Mouse (Mus musculus) limb, embryonic 14.5 days (tissue): ENCODE measurements around the gene Abcc3. TPM values are rescaled to one million over a fixed set of nuclear protein-coding genes. Genes with fewer than 3 reads are reported as not detected.

Experiments
- ATAC-seq: fragments of 200-750 bp; cut with Nextera tagmentation; 2 replicates; pipeline ENCODE4 v1.8.0; 2017; ENCODE audit warnings: low read depth, moderate number of reproducible peaks, moderate TSS enrichment; ENCODE audit not compliant: low FRiP score
- DNase-seq: peaks from one replicate; pipeline ENCODE4 v3.0.0-alpha.2; 2015; ENCODE audit warnings: low spot score
- H3K27ac ChIP-seq: fragments of 300-500 bp; sonication (generic); replicated peaks from 2 replicates; pipeline ENCODE4 v1.5.1; 2014; ENCODE audit warnings: low read depth, mild to moderate bottlenecking, low read length, moderate library complexity, mixed read lengths
- H3K27me3 ChIP-seq: fragments of 300-500 bp; sonication (generic); 2 replicates; pipeline ENCODE4 v1.6.1; 2014; ENCODE audit warnings: low read length, mixed read lengths; ENCODE audit not compliant: control insufficient read depth, insufficient read depth
- H3K36me3 ChIP-seq: fragments of 300-500 bp; sonication (generic); 2 replicates; pipeline ENCODE4 v1.6.1; 2014; ENCODE audit warnings: mild to moderate bottlenecking, low read length, moderate library complexity, mixed read lengths; ENCODE audit not compliant: control insufficient read depth, insufficient read depth
- H3K4me1 ChIP-seq: fragments of 300-500 bp; sonication (generic); 2 replicates; pipeline ENCODE4 v1.6.1; 2014; ENCODE audit warnings: antibody characterized with exemption, low read length, mixed read lengths; ENCODE audit not compliant: control insufficient read depth, insufficient read depth
- H3K4me2 ChIP-seq: fragments of 300-500 bp; sonication (generic); replicated peaks from 2 replicates; pipeline ENCODE4 v1.6.1; 2014; ENCODE audit warnings: low read depth, mild to moderate bottlenecking, low read length, moderate library complexity; ENCODE audit not compliant: severe bottlenecking
- H3K4me3 ChIP-seq: fragments of 300-500 bp; sonication (generic); replicated peaks from 2 replicates; pipeline ENCODE4 v1.5.1; 2014; ENCODE audit warnings: low read length
- H3K9ac ChIP-seq: fragments of 300-500 bp; sonication (generic); 2 replicates; pipeline ENCODE4 v1.6.1; 2014; ENCODE audit warnings: mild to moderate bottlenecking, low read depth, low read length, moderate library complexity; ENCODE audit not compliant: severe bottlenecking
- H3K9me3 ChIP-seq: fragments of 300-500 bp; sonication (generic); 2 replicates; pipeline ENCODE4 v1.6.1; 2016; ENCODE audit warnings: low read length; ENCODE audit not compliant: control insufficient read depth
- POLR2A ChIP-seq: fragments of 200-500 bp; IDR thresholded peaks from 2 replicates; pipeline ENCODE4 v1.8.0; 2012; ENCODE audit warnings: inconsistent platforms, mild to moderate bottlenecking, moderate library complexity, borderline replicate concordance; ENCODE audit not compliant: insufficient read depth, insufficient read length; ENCODE audit errors: extremely low read depth
- WGBS: fragments of 180-500 bp; shearing (Covaris S2); extraction: QIAGEN DNeasy Blood & Tissue Kit; methylation state at CpG from one replicate; pipeline ENCODE4 v1.1.7; 2014; 5-methylcytosine and 5-hydroxymethylcytosine counted together
- polyA plus RNA-seq, 2 experiments: library from polyadenylated mRNA; depleted of rRNA in 1 of 2; stranded (reverse) in 1 of 2; unstranded in 1 of 2; fragments of >200 nt; fragmentation: Nextera tagmentation in 1 of 2; extraction: Ambion mirVana in 1 of 2; gene quantifications; 2 replicates each; pipeline versions ENCODE4 v1.2.1 to v1.2.3; 2012 to 2014

The Abcc3 gene
- polyA plus RNA-seq, 2 experiments = 1.0 to 1.3 TPM

- Histone ChIP-seq H3K27ac (no peak overlapping the region), H3K4me1 (peaks cover 7% of the 10 kb centered on the region; the same call in 1 of the 2 replicates), H3K4me2 (no peak overlapping the region), H3K4me3 (no peak overlapping the region), H3K27me3 (no peaks in the 10 kb centered on the region), H3K9ac (no peak overlapping the region), H3K36me3 (peaks cover 90% of the 10 kb centered on the region), H3K9me3 (no peaks in the 10 kb centered on the region)
- no peak for TF ChIP-seq POLR2A
- WGBS = 71% methylated on average over 6 of the region's 6 CpGs
- DNase-seq = no peak
- ATAC-seq = no peak
Observed at GRCm38 (mm10) chr11:94420991-94421390, 28.2 kb upstream of the Abcc3 start.

GRCm38 (mm10) chr11:94420325-94420724 lies 27.5 kb upstream of the Abcc3 start:
- Histone ChIP-seq H3K4me2 (no peak overlapping the region), H3K36me3 (peaks cover 90% of the 10 kb centered on the region), H3K9ac (no peak overlapping the region), H3K4me3 (no peak overlapping the region), H3K9me3 (no peaks in the 10 kb centered on the region), H3K27ac (no peak overlapping the region), H3K4me1 (peaks cover 7% of the 10 kb centered on the region; the same call in 1 of the 2 replicates), H3K27me3 (no peaks in the 10 kb centered on the region)
- no peak for ATAC-seq
- 24% methylated on average over 7 of the region's 7 CpGs for WGBS
- no peak for TF ChIP-seq POLR2A
- no peak for DNase-seq

- peaks cover 12% of the 10 kb centered on the region for H3K4me1 ChIP-seq
- no peak overlapping the region for H3K27ac ChIP-seq
- DNase-seq = no peak
- H3K4me2 ChIP-seq = no peak overlapping the region
- no peak for ATAC-seq
- H3K27me3 ChIP-seq = no peaks in the 10 kb centered on the region
- H3K9ac ChIP-seq = no peak overlapping the region
- 65% methylated on average over 10 of the region's 10 CpGs for WGBS
- H3K4me3 ChIP-seq = no peak overlapping the region
- H3K36me3 ChIP-seq = peaks cover 93% of the 10 kb centered on the region
- H3K9me3 ChIP-seq = no peaks in the 10 kb centered on the region
- TF ChIP-seq POLR2A = no peak
Observed at GRCm38 (mm10) chr11:94419004-94419727, 26.4 kb upstream of the Abcc3 start.

GRCm38 (mm10) chr11:94414042-94414441 lies 21.2 kb upstream of the Abcc3 start:
- TF ChIP-seq POLR2A = no peak
- no peak overlapping the region for H3K4me3 ChIP-seq
- H3K27ac ChIP-seq = no peak overlapping the region
- DNase-seq (no peak), ATAC-seq (no peak)
- H3K9ac ChIP-seq = no peak overlapping the region
- H3K36me3 ChIP-seq = peaks cover 99% of the 10 kb centered on the region
- H3K9me3 ChIP-seq = no peaks in the 10 kb centered on the region
- peaks cover 15% of the 10 kb centered on the region for H3K4me1 ChIP-seq
- H3K27me3 ChIP-seq = no peaks in the 10 kb centered on the region
- no peak overlapping the region for H3K4me2 ChIP-seq
- 59% methylated on average over 4 of the region's 4 CpGs for WGBS

- Histone ChIP-seq H3K9ac (no peak overlapping the region), H3K4me2 (no peak overlapping the region), H3K9me3 (no peaks in the 10 kb centered on the region), H3K4me1 (peaks cover 15% of the 10 kb centered on the region), H3K27ac (no peak overlapping the region), H3K4me3 (no peak overlapping the region), H3K27me3 (no peaks in the 10 kb centered on the region), H3K36me3 (peaks cover 99% of the 10 kb centered on the region)
- DNase-seq = no peak
- 43% methylated on average over 8 of the region's 8 CpGs for WGBS
- no peak for ATAC-seq
- no peak for TF ChIP-seq POLR2A
Observed at GRCm38 (mm10) chr11:94413516-94413915, 20.7 kb upstream of the Abcc3 start.
